Mouse (Mus musculus) heart, embryonic 13.5 days (tissue): ENCODE measurements around the gene Eng. TPM values are rescaled to one million over a fixed set of nuclear protein-coding genes. Genes with fewer than 3 reads are reported as not detected.

Experiments
- ATAC-seq: fragments of 200-750 bp; cut with Nextera tagmentation; 2 replicates; pipeline ENCODE4 v1.8.0; 2017; ENCODE audit warnings: moderate TSS enrichment; ENCODE audit not compliant: insufficient number of reproducible peaks, low FRiP score, low TSS enrichment; ENCODE audit errors: extremely low read depth
- H3K27ac ChIP-seq: fragments of 300-500 bp; sonication (generic); replicated peaks from 2 replicates; pipeline ENCODE4 v1.5.1; 2015; ENCODE audit warnings: moderate library complexity, mild to moderate bottlenecking, inconsistent platforms
- H3K27me3 ChIP-seq: fragments of 300-500 bp; sonication (generic); replicated peaks from 2 replicates; pipeline ENCODE4 v1.6.1; 2015; ENCODE audit warnings: mild to moderate bottlenecking, inconsistent platforms
- H3K36me3 ChIP-seq: fragments of 300-500 bp; sonication (generic); 2 replicates; pipeline ENCODE4 v1.6.1; 2015; ENCODE audit warnings: mild to moderate bottlenecking, inconsistent platforms
- H3K4me1 ChIP-seq: fragments of 300-500 bp; sonication (generic); 2 replicates; pipeline ENCODE4 v1.6.1; 2015; ENCODE audit warnings: inconsistent platforms
- H3K4me2 ChIP-seq: fragments of 300-500 bp; sonication (generic); 2 replicates; pipeline ENCODE4 v1.6.1; 2015; ENCODE audit warnings: inconsistent platforms, mild to moderate bottlenecking, moderate library complexity
- H3K4me3 ChIP-seq: fragments of 300-500 bp; sonication (generic); 2 replicates; pipeline ENCODE4 v1.5.1; 2015; ENCODE audit warnings: moderate library complexity, mild to moderate bottlenecking, inconsistent platforms
- H3K9ac ChIP-seq: fragments of 300-500 bp; sonication (generic); 2 replicates; pipeline ENCODE4 v1.6.1; 2015; ENCODE audit warnings: inconsistent platforms, mild to moderate bottlenecking, moderate library complexity
- H3K9me3 ChIP-seq: fragments of 300-500 bp; sonication (generic); 2 replicates; pipeline ENCODE4 v1.6.1; 2016; ENCODE audit warnings: inconsistent platforms
- WGBS: fragments of 180-500 bp; shearing (Covaris S2); methylation state at CpG from one replicate; pipeline ENCODE4 v1.1.7; 2015; ENCODE audit warnings: mixed read lengths; 5-methylcytosine and 5-hydroxymethylcytosine counted together
- polyA plus RNA-seq: library from polyadenylated mRNA; unstranded; fragments of >200 nt; fragmentation: Nextera tagmentation; extraction: Ambion mirVana; gene quantifications from 2 replicates; pipeline ENCODE4 v1.2.1, GENCODE M21; 2015

Gene Eng
- 148 and 155 TPM in 2 replicates for polyA plus RNA-seq

- Histone ChIP-seq H3K4me2 (peak within 1 kb of the TSS; percentile 66), H3K9me3 (no peaks in the 10 kb centered on the region), H3K9ac (peak within 1 kb of the TSS; percentile 87), H3K27ac (peak within 1 kb of the TSS; percentile 94), H3K4me1 (peaks cover 57% of the 10 kb centered on the region), H3K36me3 (peaks cover 3% of the 10 kb centered on the region), H3K27me3 (no peaks in the 10 kb centered on the region), H3K4me3 (peak within 1 kb of the TSS; percentile 63)
- peak; percentile 26; the same call in 1 of the 2 replicates for ATAC-seq
- 39% methylated on average over 31 of the region's 31 CpGs for WGBS
These were observed at the start of gene Eng for GRCm38 (mm10) chr2:32646379-32647056. TSS of gene Eng (plus strand) at chr2:32646595.

- no peak for ATAC-seq
- H3K4me3 ChIP-seq = no peak overlapping the region
- H3K27ac ChIP-seq = no peak overlapping the region
- H3K27me3 ChIP-seq = no peaks in the 10 kb centered on the region
- WGBS = 91% methylated on average over 13 of the region's 13 CpGs
- no peaks in the 10 kb centered on the region for H3K9me3 ChIP-seq
- no peak overlapping the region for H3K9ac ChIP-seq
- H3K36me3 ChIP-seq = peaks cover 78% of the 10 kb centered on the region
- H3K4me2 ChIP-seq = no peak overlapping the region
- H3K4me1 ChIP-seq = peaks cover 10% of the 10 kb centered on the region
These were observed 49.7 kb upstream of the Eng start for GRCm38 (mm10) chr2:32596725-32597124.

- 82% methylated on average over 5 of the region's 5 CpGs for WGBS
- no peak overlapping the region for H3K27ac ChIP-seq
- no peaks in the 10 kb centered on the region for H3K9me3 ChIP-seq
- H3K4me3 ChIP-seq = no peak overlapping the region
- peaks cover 72% of the 10 kb centered on the region for H3K36me3 ChIP-seq
- H3K27me3 ChIP-seq = no peaks in the 10 kb centered on the region
- H3K9ac ChIP-seq = no peak overlapping the region
- ATAC-seq = no peak
- H3K4me2 ChIP-seq = no peak overlapping the region
- peaks cover 15% of the 10 kb centered on the region for H3K4me1 ChIP-seq
These were observed 49.1 kb upstream of the Eng start for GRCm38 (mm10) chr2:32597248-32597647.

GRCm38 (mm10) chr2:32597699-32598098 lies 48.7 kb upstream of the Eng start:
- Histone ChIP-seq H3K4me1 (peaks cover 20% of the 10 kb centered on the region), H3K27me3 (no peaks in the 10 kb centered on the region), H3K9me3 (no peaks in the 10 kb centered on the region), H3K36me3 (peaks cover 69% of the 10 kb centered on the region), H3K27ac (no peak overlapping the region), H3K4me2 (no peak overlapping the region), H3K9ac (no peak overlapping the region), H3K4me3 (no peak overlapping the region)
- no peak for ATAC-seq
- 85% methylated on average over 5 of the region's 5 CpGs for WGBS

- no peaks in the 10 kb centered on the region for H3K9me3 ChIP-seq
- WGBS = 75% methylated on average over 8 of the region's 8 CpGs
- H3K27ac ChIP-seq = no peak overlapping the region
- ATAC-seq = no peak
- no peak overlapping the region for H3K4me2 ChIP-seq
- H3K27me3 ChIP-seq = no peaks in the 10 kb centered on the region
- H3K9ac ChIP-seq = no peak overlapping the region
- H3K4me3 ChIP-seq = no peak overlapping the region
- peaks cover 20% of the 10 kb centered on the region for H3K4me1 ChIP-seq
- H3K36me3 ChIP-seq = peaks cover 61% of the 10 kb centered on the region
These were observed 47.9 kb upstream of the Eng start for GRCm38 (mm10) chr2:32598506-32598905.

- H3K27ac ChIP-seq = no peak within 1 kb of the TSS
- 91% methylated on average over 3 of the region's 3 CpGs for WGBS
- H3K9ac ChIP-seq = no peak within 1 kb of the TSS; the same call in 1 of the 2 replicates
- H3K27me3 ChIP-seq = no peaks in the 10 kb centered on the region
- no peak within 1 kb of the TSS for H3K4me3 ChIP-seq
- no peaks in the 10 kb centered on the region for H3K9me3 ChIP-seq
- ATAC-seq = no peak
- peaks cover 52% of the 10 kb centered on the region for H3K36me3 ChIP-seq
- peaks cover 20% of the 10 kb centered on the region for H3K4me1 ChIP-seq
- no peak within 1 kb of the TSS for H3K4me2 ChIP-seq
These were observed 47.0 kb upstream of the Eng start, which contains the start of gene St6galnac6 for GRCm38 (mm10) chr2:32599409-32599808. TSS of gene St6galnac6 (plus strand) at chr2:32599709.

GRCm38 (mm10) chr2:32601417-32602065 lies 44.9 kb upstream of the Eng start:
- H3K9ac ChIP-seq = 0 out of 2 replicates have a peak overlapping the region, but pooled peaks have one; percentile 34
- no peaks in the 10 kb centered on the region for H3K27me3 ChIP-seq
- H3K4me1 ChIP-seq = peaks cover 26% of the 10 kb centered on the region
- no peak for ATAC-seq
- H3K27ac ChIP-seq = 0 out of 2 replicates have a peak overlapping the region, but pooled peaks have one; percentile 49
- 43% methylated on average over 8 of the region's 8 CpGs for WGBS
- no peaks in the 10 kb centered on the region for H3K9me3 ChIP-seq
- peaks cover 32% of the 10 kb centered on the region for H3K36me3 ChIP-seq
- H3K4me3 ChIP-seq = no peak overlapping the region
- H3K4me2 ChIP-seq = no peak overlapping the region

- Histone ChIP-seq H3K36me3 (peaks cover 21% of the 10 kb centered on the region), H3K9ac (peak overlapping the region; percentile 65), H3K27me3 (no peaks in the 10 kb centered on the region), H3K4me2 (peak overlapping the region; percentile 67), H3K9me3 (no peaks in the 10 kb centered on the region), H3K27ac (peak overlapping the region; percentile 49), H3K4me3 (peak overlapping the region; percentile 45), H3K4me1 (peaks cover 33% of the 10 kb centered on the region)
- WGBS = under 1% methylated on average over 11 of the region's 11 CpGs
- no peak for ATAC-seq
These were observed 43.8 kb upstream of the Eng start for GRCm38 (mm10) chr2:32602600-32603054.

GRCm38 (mm10) chr2:32604631-32605030 lies 41.8 kb upstream of the Eng start:
- H3K9me3 ChIP-seq = no peaks in the 10 kb centered on the region
- peaks cover 52% of the 10 kb centered on the region for H3K4me1 ChIP-seq
- H3K27me3 ChIP-seq = no peaks in the 10 kb centered on the region
- H3K27ac ChIP-seq = no peak overlapping the region
- ATAC-seq = no peak
- H3K36me3 ChIP-seq = peaks cover 5% of the 10 kb centered on the region; the same call in 1 of the 2 replicates
- 27% methylated on average over 10 of the region's 10 CpGs for WGBS
- no peak overlapping the region for H3K4me2 ChIP-seq
- H3K9ac ChIP-seq = no peak overlapping the region
- no peak overlapping the region for H3K4me3 ChIP-seq

- Histone ChIP-seq H3K4me2 (peak overlapping the region; percentile 96), H3K9me3 (no peaks in the 10 kb centered on the region), H3K27me3 (no peaks in the 10 kb centered on the region), H3K4me3 (peak overlapping the region; percentile 84), H3K4me1 (peaks cover 63% of the 10 kb centered on the region), H3K27ac (peak overlapping the region; percentile 90), H3K9ac (peak overlapping the region; percentile 89), H3K36me3 (no peaks in the 10 kb centered on the region)
- peak; percentile 80 for ATAC-seq
- 13% methylated on average over 37 of the region's 55 CpGs for WGBS
These were observed 39.9 kb upstream of the Eng start for GRCm38 (mm10) chr2:32606161-32607142.
